Mouse (Mus musculus): ENCODE data around the gene Cnpy4.
"Not testable (repeated sequence)": the region's sequence is repeated elsewhere in the genome, so short reads cannot be mapped to it uniquely, and the experiment has no call there.

DNA sequence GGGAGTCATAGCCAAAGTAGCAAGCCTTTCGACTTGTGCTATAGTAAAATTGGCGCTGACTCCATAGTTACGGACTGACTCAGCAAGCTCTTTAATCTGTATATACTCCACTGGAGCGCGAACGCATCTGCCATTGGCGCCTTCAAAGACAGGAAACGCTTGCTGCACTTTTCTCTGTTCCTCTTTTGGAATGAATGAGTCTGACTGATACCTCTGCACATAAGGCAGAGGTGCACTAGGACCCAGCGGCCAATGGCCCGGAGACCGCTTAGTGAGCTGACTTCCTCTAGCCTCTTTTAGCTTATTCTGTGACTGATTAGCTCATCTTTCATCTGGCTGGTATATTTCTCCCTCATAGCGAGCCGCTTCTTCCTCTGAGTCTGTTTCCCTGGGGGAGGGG lies 29.3 kb downstream of the Cnpy4 start:
- TF ChIP-seq CTCF (IDR thresholded peaks at IDR 0.05; ENCODE audit: extremely low read depth, insufficient read length, insufficient replicate concordance, low read depth, low read length); POLR2A (IDR thresholded peaks at IDR 0.05; ENCODE audit: low read depth, low read length): not testable (repeated sequence)

Measured in small intestine, adult 2 months (tissue).